ENCODE assay signal across 13 mouse cellular contexts in the genomic region with DNA sequence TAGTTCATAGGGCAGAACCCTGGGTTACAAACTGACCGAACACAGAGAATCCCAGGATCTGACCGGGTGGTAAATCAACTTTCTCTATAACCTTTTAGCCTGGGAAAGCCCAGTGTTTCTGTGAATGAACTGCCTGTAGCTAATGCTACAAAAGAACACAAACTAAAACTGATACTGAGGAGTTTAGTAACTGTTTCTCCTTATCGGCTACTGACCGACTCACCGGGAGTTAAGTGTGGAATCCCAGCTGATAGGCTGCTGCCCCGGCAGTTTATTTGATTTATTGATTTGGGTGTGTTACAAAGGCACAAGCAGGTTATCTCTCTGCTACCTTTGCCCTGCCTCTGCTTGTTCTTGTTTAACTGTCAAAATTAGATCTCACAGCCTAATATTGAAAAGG. TPM values are rescaled to one million over a fixed set of nuclear protein-coding genes. Genes with fewer than 3 reads are reported as not detected.
DNase-seq lines count a peak whose midpoint lies in the region; ATAC-seq and TF ChIP-seq lines count a peak whose summit lies in the region.
"Had no signal": no experiment of that assay in that cellular context is flagged by ENCODE, and none has a peak within 500 bp of the region (broad histone marks: within the 10 kb centered on the region; RNA-seq: fewer than 3 reads in every experiment).

No protein-coding gene starts in this region.

- ATAC-seq in intestine, embryonic 15.5 days, result peak; percentile 74
- peak; percentile 26 for ATAC-seq in liver, embryonic 14.5 days (ENCODE audit: insufficient read depth)
- peak; percentile 8; the same call in 1 of the 2 replicates for ATAC-seq in stomach, embryonic 15.5 days (ENCODE audit: insufficient read depth, low FRiP score, low read depth)
- ATAC-seq: forebrain, embryonic 13.5 days; midbrain, embryonic 15.5 days had no signal

- H3K36me3 ChIP-seq in MEL (ENCODE audit: control insufficient read depth in 1 of 2, insufficient read depth in 2 of 2, low read length in 2 of 2), result peaks cover 0 to 58% of the 10 kb centered on the region in 2 experiments; a peak in 2 of 4 replicates
- no peaks in the 10 kb centered on the region for H3K36me3 ChIP-seq in intestine, embryonic 15.5 days
- no peaks in the 10 kb centered on the region for H3K36me3 ChIP-seq in liver, embryonic 14.5 days (replicated peaks; ENCODE audit: control insufficient read depth, insufficient read depth, low read depth)
- no peaks in the 10 kb centered on the region for H3K36me3 ChIP-seq in stomach, embryonic 15.5 days
- H3K36me3 ChIP-seq: limb, embryonic 10.5 days; midbrain, embryonic 15.5 days had no signal

- H3K4me1 ChIP-seq in MEL (ENCODE audit: control insufficient read depth in 1 of 2, insufficient read depth in 2 of 2, low read length in 2 of 2), result peaks cover 37 to 58% of the 10 kb centered on the region in 2 experiments
- peaks cover 8% of the 10 kb centered on the region; the same call in 1 of the 2 replicates for H3K4me1 ChIP-seq in intestine, embryonic 15.5 days (replicated peaks)
- peaks cover 55 to 68% of the 10 kb centered on the region in 2 experiments for H3K4me1 ChIP-seq in liver, embryonic 14.5 days (replicated peaks; ENCODE audit: control insufficient read depth in 2 of 2, insufficient read depth in 2 of 2, low read length in 1 of 2)
- peaks cover 9% of the 10 kb centered on the region; the same call in 1 of the 2 replicates for H3K4me1 ChIP-seq in stomach, embryonic 15.5 days

- TF ChIP-seq RAD21 in MEL (IDR thresholded peaks at IDR 0.05; ENCODE audit: low read depth, low read length), result no peak

- no peak for TF ChIP-seq CTCF in MEL (IDR thresholded peaks at IDR 0.05 in 2 of 3, conservative IDR thresholded peaks at IDR 0.05 in 1 of 3; ENCODE audit: control insufficient read depth in 1 of 3, insufficient read depth in 1 of 3, low read depth in 2 of 3, low read length in 3 of 3, poor library complexity in 1 of 3, severe bottlenecking in 1 of 3)
- TF ChIP-seq CTCF in liver, embryonic 14.5 days (IDR thresholded peaks at IDR 0.05; ENCODE audit: low read depth), result no peak

- WGBS in intestine, embryonic 15.5 days, result 23% methylated on average over 6 of the region's 6 CpGs
- WGBS in liver, embryonic 14.5 days (ENCODE audit: insufficient replicate concordance), result 10% methylated on average over 6 of the region's 6 CpGs
- 20% methylated on average over 6 of the region's 6 CpGs for WGBS in stomach, embryonic 15.5 days

- peak in 1 of 2 experiments; percentile 52; a peak in 1 of 4 replicates for TF ChIP-seq POLR2A in MEL (IDR thresholded peaks at IDR 0.05; ENCODE audit: control insufficient read depth in 1 of 2, insufficient read depth in 1 of 2, low read depth in 1 of 2, low read length in 2 of 2, poor library complexity in 1 of 2)

- peak; percentile 97 to 98 for TF ChIP-seq EP300 in MEL (IDR thresholded peaks at IDR 0.05; ENCODE audit: low read depth in 1 of 2, low read length in 2 of 2)
- TF ChIP-seq EP300 in liver, embryonic 14.5 days (IDR thresholded peaks at IDR 0.05; ENCODE audit: low read depth), result peak; percentile 90

- H3K4me3 ChIP-seq in MEL (ENCODE audit: control insufficient read depth in 1 of 2, insufficient read depth in 1 of 2, low read depth in 2 of 2, low read length in 2 of 2), result peak overlapping the region; percentile 39 to 47
- peak overlapping the region; percentile 9; the same call in 1 of the 2 replicates for H3K4me3 ChIP-seq in intestine, embryonic 15.5 days (replicated peaks)
- H3K4me3 ChIP-seq in liver, embryonic 14.5 days (ENCODE audit: insufficient read depth in 1 of 2, low read depth in 2 of 2, low read length in 2 of 2), result peak overlapping the region in 1 of 2 experiments; percentile 10; a peak in 1 of 4 replicates
- no peak overlapping the region for H3K4me3 ChIP-seq in stomach, embryonic 15.5 days (replicated peaks)
- H3K4me3 ChIP-seq: forebrain, embryonic 13.5 days; limb, embryonic 10.5 days; midbrain, embryonic 15.5 days had no signal

- peak; percentile 86 for DNase-seq in MEL (ENCODE audit: low read depth, low spot score)
- peak; percentile 53 to 67 (median 66) for DNase-seq in liver, embryonic 14.5 days (ENCODE audit: low read depth in 3 of 3, low spot score in 3 of 3)
- no peak for DNase-seq in layer of hippocampus, postnatal 10 days (ENCODE audit: low spot score in 2 of 2)
- no peak for DNase-seq in neural tube, embryonic 10.5 days (ENCODE audit: extremely low spot score, low spot score)
- DNase-seq in cerebellum, postnatal 36 days, result no peak
- DNase-seq: cerebellum, adult 9-11 months; gastrocnemius, postnatal 36 days; lung, embryonic 14.5 days had no signal

- peak overlapping the region; percentile 57 for H3K9ac ChIP-seq in MEL (ENCODE audit: control insufficient read depth, low read depth, low read length, poor library complexity, severe bottlenecking)
- H3K9ac ChIP-seq in intestine, embryonic 15.5 days, result no peak overlapping the region
- H3K9ac ChIP-seq in liver, embryonic 14.5 days (replicated peaks), result peak overlapping the region; percentile 14
- no peak overlapping the region for H3K9ac ChIP-seq in stomach, embryonic 15.5 days
- H3K9ac ChIP-seq: forebrain, embryonic 13.5 days; lung, embryonic 14.5 days; midbrain, embryonic 15.5 days had no signal

- no peaks in the 10 kb centered on the region for H3K27me3 ChIP-seq in MEL (ENCODE audit: control insufficient read depth in 1 of 2, insufficient read depth in 2 of 2, low read length in 2 of 2)
- H3K27me3 ChIP-seq in intestine, embryonic 15.5 days (replicated peaks), result no peaks in the 10 kb centered on the region
- H3K27me3 ChIP-seq in liver, embryonic 14.5 days (ENCODE audit: control insufficient read depth, insufficient read depth, low read length), result no peaks in the 10 kb centered on the region
- no peaks in the 10 kb centered on the region for H3K27me3 ChIP-seq in stomach, embryonic 15.5 days (replicated peaks)
- H3K27me3 ChIP-seq: forebrain, embryonic 13.5 days; midbrain, embryonic 15.5 days had no signal

- peak overlapping the region; percentile 47 for H3K4me2 ChIP-seq in intestine, embryonic 15.5 days (replicated peaks)
- peak overlapping the region; percentile 59 for H3K4me2 ChIP-seq in liver, embryonic 14.5 days (ENCODE audit: low read depth)
- peak overlapping the region; percentile 37; the same call in 1 of the 2 replicates for H3K4me2 ChIP-seq in stomach, embryonic 15.5 days
- H3K4me2 ChIP-seq: forebrain, embryonic 13.5 days; lung, embryonic 14.5 days; midbrain, embryonic 15.5 days had no signal

- no peaks in the 10 kb centered on the region for H3K9me3 ChIP-seq in MEL (replicated peaks; ENCODE audit: insufficient read depth, low read length)
- H3K9me3 ChIP-seq in intestine, embryonic 15.5 days, result no peaks in the 10 kb centered on the region
- no peaks in the 10 kb centered on the region for H3K9me3 ChIP-seq in liver, embryonic 14.5 days (ENCODE audit: control insufficient read depth, low read length)
- no peaks in the 10 kb centered on the region for H3K9me3 ChIP-seq in stomach, embryonic 15.5 days
- H3K9me3 ChIP-seq: forebrain, embryonic 13.5 days; limb, embryonic 10.5 days; midbrain, embryonic 15.5 days had no signal

- H3K79me2 ChIP-seq in MEL (ENCODE audit: control insufficient read depth, insufficient read depth, low read length, poor library complexity), result 0 out of 2 replicates have a peak, but pooled peaks cover 3% of the 10 kb centered on the region

- H3K27ac ChIP-seq in MEL (ENCODE audit: control insufficient read depth, low read depth, low read length), result peak overlapping the region; percentile 94
- H3K27ac ChIP-seq in intestine, embryonic 15.5 days, result peak overlapping the region; percentile 77
- peak overlapping the region; percentile 94 for H3K27ac ChIP-seq in liver, embryonic 14.5 days
- H3K27ac ChIP-seq in stomach, embryonic 15.5 days, result peak overlapping the region; percentile 80
- H3K27ac ChIP-seq: forebrain, embryonic 13.5 days; limb, embryonic 10.5 days; midbrain, embryonic 15.5 days had no signal

RNA-seq across cellular contexts. Expression of gene Frat1, which starts 9.0 kb away (rescaled TPM):
- 26.7 and 36.0 TPM in 2 replicates for total RNA-seq in MEL (2012; rRNA removed)
- polyA plus RNA-seq in MEL (2012; ENCODE audit: insufficient read depth in 1 of 2, insufficient read length in 2 of 2, low read depth in 1 of 2, low replicate concordance in 2 of 2, missing spikeins in 1 of 2), result 10 to 100 TPM in 1 of 2 experiments, not detected in 1; 31.5 TPM
- polyA plus RNA-seq in intestine, embryonic 15.5 days (2015; fragmentation: Nextera tagmentation; extraction: Ambion mirVana), result 12.8 and 13.5 TPM in 2 replicates
- polyA plus RNA-seq in liver, embryonic 14.5 days (2012; rRNA removed), result 3.0 and 3.4 TPM in 2 replicates
- 9.9 and 10.2 TPM in 2 replicates for polyA plus RNA-seq in liver, embryonic 14.5 days (2014; fragmentation: Nextera tagmentation; extraction: Ambion mirVana)
- 12.3 and 14.1 TPM in 2 replicates for polyA plus RNA-seq in stomach, embryonic 15.5 days (2015; fragmentation: Nextera tagmentation; extraction: Ambion mirVana)
- 10 to 100 TPM; 21.1 to 23.0 TPM for total RNA-seq in layer of hippocampus, postnatal 10 days (2021)

RNA-seq across cellular contexts. Expression of gene Frat2, which starts 9.1 kb away (rescaled TPM):
- 55.6 and 58.2 TPM in 2 replicates for total RNA-seq in MEL (2012; rRNA removed)
- 100 to 1,000 TPM in 1 of 2 experiments, not detected in 1; 110 TPM for polyA plus RNA-seq in MEL (2012; ENCODE audit: insufficient read depth in 1 of 2, insufficient read length in 2 of 2, low read depth in 1 of 2, low replicate concordance in 2 of 2, missing spikeins in 1 of 2)
- 10.5 and 10.7 TPM in 2 replicates for polyA plus RNA-seq in intestine, embryonic 15.5 days (2015; fragmentation: Nextera tagmentation; extraction: Ambion mirVana)
- polyA plus RNA-seq in liver, embryonic 14.5 days (2012; rRNA removed), result 5.2 and 5.4 TPM in 2 replicates
- polyA plus RNA-seq in liver, embryonic 14.5 days (2014; fragmentation: Nextera tagmentation; extraction: Ambion mirVana), result 2.9 and 3.4 TPM in 2 replicates
- 6.9 and 9.0 TPM in 2 replicates for polyA plus RNA-seq in stomach, embryonic 15.5 days (2015; fragmentation: Nextera tagmentation; extraction: Ambion mirVana)
- total RNA-seq in layer of hippocampus, postnatal 10 days (2021), result 10 to 100 TPM; 19.1 to 19.4 TPM

RNA-seq across cellular contexts. Expression of gene Arhgap19, which starts 37.0 kb away (rescaled TPM):
- total RNA-seq in MEL (2012; rRNA removed), result 47.5 and 53.9 TPM in 2 replicates
- 10 to 100 TPM in 1 of 2 experiments, not detected in 1; 67.9 TPM for polyA plus RNA-seq in MEL (2012; ENCODE audit: insufficient read depth in 1 of 2, insufficient read length in 2 of 2, low read depth in 1 of 2, low replicate concordance in 2 of 2, missing spikeins in 1 of 2)
- polyA plus RNA-seq in intestine, embryonic 15.5 days (2015; fragmentation: Nextera tagmentation; extraction: Ambion mirVana), result 18.4 and 19.4 TPM in 2 replicates
- 16.8 and 21.8 TPM in 2 replicates for polyA plus RNA-seq in liver, embryonic 14.5 days (2012; rRNA removed)
- 29.5 and 30.0 TPM in 2 replicates for polyA plus RNA-seq in liver, embryonic 14.5 days (2014; fragmentation: Nextera tagmentation; extraction: Ambion mirVana)
- 19.1 and 20.8 TPM in 2 replicates for polyA plus RNA-seq in stomach, embryonic 15.5 days (2015; fragmentation: Nextera tagmentation; extraction: Ambion mirVana)
- total RNA-seq in layer of hippocampus, postnatal 10 days (2021), result 1 to 10 TPM; 3.6 to 4.4 TPM

RNA-seq across cellular contexts. Expression of gene Rrp12, which starts 57.2 kb away (rescaled TPM):
- 93.8 and 106 TPM in 2 replicates for total RNA-seq in MEL (2012; rRNA removed)
- 100 to 1,000 TPM in 1 of 2 experiments, 10 to 100 TPM in 1; 44.5 to 134 TPM for polyA plus RNA-seq in MEL (2012; ENCODE audit: insufficient read depth in 1 of 2, insufficient read length in 2 of 2, low read depth in 1 of 2, low replicate concordance in 2 of 2, missing spikeins in 1 of 2)
- 17.6 and 18.1 TPM in 2 replicates for polyA plus RNA-seq in intestine, embryonic 15.5 days (2015; fragmentation: Nextera tagmentation; extraction: Ambion mirVana)
- polyA plus RNA-seq in liver, embryonic 14.5 days (2012; rRNA removed), result 4.8 and 6.0 TPM in 2 replicates
- polyA plus RNA-seq in liver, embryonic 14.5 days (2014; fragmentation: Nextera tagmentation; extraction: Ambion mirVana), result 5.0 and 7.4 TPM in 2 replicates
- polyA plus RNA-seq in stomach, embryonic 15.5 days (2015; fragmentation: Nextera tagmentation; extraction: Ambion mirVana), result 13.7 and 14.2 TPM in 2 replicates
- 10 to 100 TPM; 36.3 to 37.1 TPM for total RNA-seq in layer of hippocampus, postnatal 10 days (2021)

Comparison
In these comparisons a context has a peak if more than half of its experiments do, and no peak if none do; other contexts are left out.
1. DNase-seq: peak in MEL (single experiment) and liver, embryonic 14.5 days (3 of 3); none in layer of hippocampus, postnatal 10 days (0 of 2), neural tube, embryonic 10.5 days (single experiment) and cerebellum, postnatal 36 days (0 of 2).
2. H3K9ac ChIP-seq: peak in MEL (single experiment) and liver, embryonic 14.5 days (single experiment); none in intestine, embryonic 15.5 days (single experiment) and stomach, embryonic 15.5 days (single experiment).
3. ATAC-seq: peak in every context shown above with its lines; median percentile 74 in intestine, embryonic 15.5 days; 26 in liver, embryonic 14.5 days; 8 in stomach, embryonic 15.5 days.
4. Peak in every context shown above with its lines, with median percentiles within 50 percentile points of each other: H3K27ac ChIP-seq and H3K4me2 ChIP-seq.